Mouse (Mus musculus) heart, adult 2 months (tissue): Measurements from ENCODE around the gene Nkiras2.

ENCODE experiments used
- CTCF ChIP-seq: fragments of 200-600 bp; IDR thresholded peaks from 2 replicates; pipeline ENCODE4 v1.8.1; 2022; ENCODE audit warnings: antibody characterized with exemption, mild to moderate bottlenecking, moderate library complexity
- EP300 ChIP-seq: fragments of 200-500 bp; IDR thresholded peaks from 2 replicates; pipeline ENCODE4 v1.6.1; 2011; ENCODE audit warnings: low read depth, low read length, control low read depth; ENCODE audit not compliant: insufficient read depth

- no peak for TF ChIP-seq CTCF
- TF ChIP-seq EP300: no peak
These were observed 42.8 kb upstream of the Nkiras2 start for GRCm38 (mm10) chr11:100576256-100576655.
